Mouse (Mus musculus) limb, embryonic 13.5 days (tissue): Measurements from ENCODE around the gene Tnpo3. TPM values are rescaled to one million over a fixed set of nuclear protein-coding genes. Genes with fewer than 3 reads are reported as not detected.
"Not testable (repeated sequence)": the region's sequence is repeated elsewhere in the genome, so short reads cannot be mapped to it uniquely, and the experiment has no call there.

Experiments
- ATAC-seq: fragments of 200-750 bp; cut with Nextera tagmentation; 2 replicates; pipeline ENCODE4 v1.8.0; 2017; ENCODE audit warnings: low read depth, moderate number of reproducible peaks, moderate TSS enrichment; ENCODE audit not compliant: low FRiP score
- H3K27ac ChIP-seq: fragments of 300-500 bp; sonication (generic); 2 replicates; pipeline ENCODE4 v1.5.1; 2015; ENCODE audit warnings: inconsistent platforms, mild to moderate bottlenecking, moderate library complexity
- H3K27me3 ChIP-seq: fragments of 300-500 bp; sonication (generic); 2 replicates; pipeline ENCODE4 v1.6.1; 2015; ENCODE audit warnings: mild to moderate bottlenecking, inconsistent platforms
- H3K36me3 ChIP-seq: fragments of 300-500 bp; sonication (generic); 2 replicates; pipeline ENCODE4 v1.6.1; 2015; ENCODE audit warnings: inconsistent platforms, mild to moderate bottlenecking, moderate library complexity
- H3K4me1 ChIP-seq: fragments of 300-500 bp; sonication (generic); 2 replicates; pipeline ENCODE4 v1.6.1; 2015; ENCODE audit warnings: inconsistent platforms
- H3K4me2 ChIP-seq: fragments of 300-500 bp; sonication (generic); replicated peaks from 2 replicates; pipeline ENCODE4 v1.6.1; 2015; ENCODE audit warnings: inconsistent platforms, mild to moderate bottlenecking, moderate library complexity
- H3K4me3 ChIP-seq: fragments of 300-500 bp; sonication (generic); 2 replicates; pipeline ENCODE4 v1.5.1; 2015; ENCODE audit warnings: moderate library complexity, mild to moderate bottlenecking, inconsistent platforms
- H3K9ac ChIP-seq: fragments of 300-500 bp; sonication (generic); 2 replicates; pipeline ENCODE4 v1.6.1; 2015; ENCODE audit warnings: mild to moderate bottlenecking, inconsistent platforms
- H3K9me3 ChIP-seq: fragments of 300-500 bp; sonication (generic); 2 replicates; pipeline ENCODE4 v1.6.1; 2016; ENCODE audit warnings: inconsistent platforms
- WGBS: fragments of 180-500 bp; shearing (Covaris S2); methylation state at CpG from one replicate; pipeline ENCODE4 v1.1.7; 2015; 5-methylcytosine and 5-hydroxymethylcytosine counted together
- polyA plus RNA-seq: library from polyadenylated mRNA; unstranded; fragments of >200 nt; fragmentation: Nextera tagmentation; extraction: Ambion mirVana; gene quantifications from 2 replicates; pipeline ENCODE4 v1.2.1, GENCODE M21; 2015

Gene Tnpo3
- polyA plus RNA-seq, 1 experiment from 2014 or later: 98.8 TPM

DNA sequence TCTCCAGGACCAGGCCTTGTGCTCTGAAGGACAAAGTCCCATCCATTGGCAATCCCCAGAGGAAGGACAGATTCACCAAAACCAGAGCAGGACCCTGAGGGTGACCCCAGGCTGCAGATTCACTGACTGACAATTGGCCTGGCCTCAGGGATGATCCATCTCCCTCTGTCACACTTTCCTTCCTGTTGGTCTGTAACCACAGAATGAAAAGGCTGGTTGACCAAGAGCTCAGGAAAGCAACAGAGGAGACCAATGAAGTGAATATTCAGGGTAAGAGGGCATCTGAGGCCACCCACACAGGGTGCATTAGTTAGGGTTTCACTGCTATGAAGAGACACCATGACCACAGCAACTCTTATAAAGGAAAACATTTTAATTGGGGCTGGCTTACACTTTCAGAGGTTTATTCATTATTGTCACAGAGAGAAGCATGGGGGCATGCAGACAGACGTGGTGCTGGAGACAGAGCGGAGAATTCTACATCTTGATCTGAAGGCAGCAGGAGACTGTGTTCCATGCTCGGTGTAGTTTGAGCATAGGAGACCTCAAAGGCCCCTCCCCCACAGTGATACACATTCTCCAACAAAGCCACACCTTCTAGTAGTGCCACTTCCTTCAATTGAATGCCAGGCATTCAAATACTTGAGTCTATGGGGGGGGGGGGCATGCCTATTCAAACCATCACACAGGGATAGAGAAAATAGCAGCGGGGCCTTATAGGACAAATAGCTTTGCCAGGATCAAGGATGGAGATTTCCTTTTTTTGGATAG is 26.8 kb upstream of the Tnpo3 start:
- H3K4me2 ChIP-seq: no peak overlapping the region
- H3K27me3 ChIP-seq: peaks cover 30% of the 10 kb centered on the region
- H3K9ac ChIP-seq: no peak overlapping the region
- WGBS: 89% methylated on average over 4 of the region's 4 CpGs
- H3K4me1 ChIP-seq: peaks cover 5% of the 10 kb centered on the region; the same call in 1 of the 2 replicates
- H3K9me3 ChIP-seq: no peaks in the 10 kb centered on the region; the same call in 1 of the 2 replicates
- H3K36me3 ChIP-seq: no peaks in the 10 kb centered on the region
- no peak overlapping the region for H3K4me3 ChIP-seq
- H3K27ac ChIP-seq: no peak overlapping the region
- no peak for ATAC-seq

DNA sequence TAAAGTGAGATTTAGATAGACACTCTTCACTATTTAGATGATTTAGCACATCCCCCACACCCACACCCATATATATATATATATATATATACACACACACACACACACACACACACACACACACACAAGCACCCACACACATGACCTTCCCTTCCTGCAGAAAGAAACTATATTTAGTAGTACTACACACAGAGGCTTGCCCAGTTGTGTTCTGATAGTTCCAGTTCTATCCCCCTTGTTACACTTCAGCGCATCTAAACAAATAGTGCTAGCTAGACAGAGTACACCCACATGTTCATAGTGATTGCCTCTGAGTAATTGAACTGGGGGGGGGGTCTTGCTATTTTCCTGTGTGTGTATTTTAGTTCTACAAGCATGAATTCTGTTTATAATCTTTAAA is 24.9 kb upstream of the Tnpo3 start:
- 92% methylated on average over 1 of the region's 1 CpGs for WGBS
- Histone ChIP-seq H3K36me3 (no peaks in the 10 kb centered on the region), H3K4me3 (no peak overlapping the region), H3K4me1 (peaks cover 5% of the 10 kb centered on the region; the same call in 1 of the 2 replicates), H3K9me3 (no peaks in the 10 kb centered on the region; the same call in 1 of the 2 replicates), H3K27me3 (peaks cover 23% of the 10 kb centered on the region), H3K4me2 (no peak overlapping the region), H3K27ac (no peak overlapping the region), H3K9ac (no peak overlapping the region)
- ATAC-seq: no peak

DNA sequence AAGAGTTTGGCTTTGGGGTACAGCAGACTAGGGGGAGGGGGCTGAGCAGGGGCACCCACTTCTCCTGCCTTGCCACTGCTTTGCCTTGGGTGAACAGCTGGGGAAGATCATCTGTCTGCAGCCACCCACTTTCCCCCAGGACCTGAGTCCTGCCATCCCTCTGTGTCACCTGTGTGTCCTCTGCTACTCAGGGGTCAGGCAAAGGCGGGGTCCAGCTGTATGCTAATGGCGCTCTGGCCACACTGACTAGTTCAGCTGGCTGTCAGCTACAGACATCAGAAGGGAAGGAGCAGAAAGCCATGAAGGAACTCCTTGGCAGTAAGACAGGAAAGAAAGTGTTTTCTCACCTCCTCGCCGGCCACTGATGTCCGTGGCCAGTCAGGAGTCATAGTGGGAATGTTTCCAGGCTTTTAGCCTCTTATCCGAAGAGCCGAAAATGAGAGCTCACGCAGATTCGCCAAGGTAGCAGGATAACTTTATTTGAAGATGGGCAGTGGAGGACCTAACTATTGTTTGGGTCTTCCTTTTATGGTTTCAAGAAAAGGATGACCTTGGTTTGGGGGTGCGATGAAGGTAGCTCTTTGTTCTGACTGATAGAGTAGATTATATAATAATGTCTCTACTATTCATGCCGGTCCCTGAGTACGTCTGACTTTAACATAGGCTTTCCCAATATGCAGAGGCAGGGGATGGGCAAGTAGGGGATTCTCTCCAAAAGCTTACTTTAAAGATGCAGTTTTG is 23.0 kb upstream of the Tnpo3 start:
- Histone ChIP-seq H3K4me2 (peak overlapping the region; percentile 10; the same call in 1 of the 2 replicates), H3K27me3 (peaks cover 17% of the 10 kb centered on the region; the same call in 1 of the 2 replicates), H3K9ac (no peak overlapping the region), H3K36me3 (no peaks in the 10 kb centered on the region), H3K27ac (no peak overlapping the region), H3K9me3 (no peaks in the 10 kb centered on the region; the same call in 1 of the 2 replicates), H3K4me1 (peaks cover 5% of the 10 kb centered on the region; the same call in 1 of the 2 replicates), H3K4me3 (no peak overlapping the region)
- no peak for ATAC-seq
- whole genome bisulfite sequencing: 45% methylated on average over 12 of the region's 12 CpGs

DNA sequence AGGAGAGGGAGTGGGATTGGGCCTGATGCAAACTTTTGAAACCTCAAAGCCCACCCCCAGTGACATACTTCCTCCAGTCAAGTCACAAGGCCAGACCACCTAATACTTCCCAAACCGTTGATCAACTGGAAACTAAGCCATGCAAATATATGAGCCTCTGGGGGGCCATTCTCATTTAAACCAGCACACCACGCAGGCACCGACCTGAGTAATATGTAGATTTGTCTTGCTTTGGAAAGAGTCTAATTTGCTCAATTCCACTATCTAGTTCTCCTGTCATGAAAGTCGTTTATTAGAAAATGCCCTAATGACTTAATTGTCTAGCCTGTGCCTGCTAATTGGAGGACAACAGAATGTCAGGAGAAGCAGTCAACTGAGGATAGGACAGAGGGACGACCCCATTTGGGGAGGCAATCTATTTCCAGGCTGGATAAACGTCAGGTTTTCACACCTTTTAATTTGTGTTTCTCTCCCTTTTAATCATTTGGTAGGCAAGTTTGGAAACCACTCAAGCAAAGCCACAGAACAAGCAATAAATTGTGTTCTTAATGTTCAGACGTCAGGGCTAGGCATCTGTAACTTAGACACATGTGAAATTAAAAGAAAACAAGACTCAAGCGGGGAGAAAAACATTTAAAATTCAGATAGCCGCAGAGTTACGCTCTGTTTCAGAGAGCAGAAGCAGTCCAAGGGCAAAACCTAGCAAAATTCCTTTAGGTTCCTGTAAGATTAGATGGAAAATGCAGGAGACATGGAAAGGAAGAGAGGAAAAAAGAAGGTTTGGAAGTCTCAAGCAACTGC is 22.3 kb upstream of the Tnpo3 start:
- peaks cover 17% of the 10 kb centered on the region; the same call in 1 of the 2 replicates for H3K27me3 ChIP-seq
- no peaks in the 10 kb centered on the region for H3K36me3 ChIP-seq
- peak overlapping the region; percentile 10; the same call in 1 of the 2 replicates for H3K4me2 ChIP-seq
- no peak for ATAC-seq
- peaks cover 5% of the 10 kb centered on the region; the same call in 1 of the 2 replicates for H3K4me1 ChIP-seq
- no peak overlapping the region for H3K9ac ChIP-seq
- no peaks in the 10 kb centered on the region for H3K9me3 ChIP-seq
- no peak overlapping the region for H3K27ac ChIP-seq
- H3K4me3 ChIP-seq: no peak overlapping the region
- WGBS: 17% methylated on average over 10 of the region's 10 CpGs

DNA sequence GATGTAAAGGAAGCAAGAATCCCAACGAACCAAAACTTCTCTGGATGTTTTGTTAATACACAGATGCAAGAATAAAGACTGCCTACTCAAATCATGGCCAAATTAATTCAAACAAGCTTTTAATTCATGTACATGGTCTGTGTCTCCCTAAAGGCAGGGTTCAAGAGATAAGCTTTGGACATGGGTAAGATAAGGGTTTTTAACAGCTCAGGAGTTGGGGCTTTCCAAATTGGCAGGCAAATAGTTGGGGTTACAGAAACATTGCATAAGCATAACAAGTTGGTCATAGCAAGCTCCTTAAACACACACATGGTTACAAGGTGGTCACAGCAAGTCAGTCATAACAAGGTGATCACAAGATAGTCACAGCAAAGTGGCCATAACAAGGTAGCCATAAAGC is 20.5 kb upstream of the Tnpo3 start:
- Histone ChIP-seq H3K36me3 (no peaks in the 10 kb centered on the region), H3K9me3 (no peaks in the 10 kb centered on the region), H3K4me1 (peaks cover 5% of the 10 kb centered on the region; the same call in 1 of the 2 replicates), H3K4me3 (no peak overlapping the region), H3K27me3 (peaks cover 17% of the 10 kb centered on the region; the same call in 1 of the 2 replicates), H3K27ac (no peak overlapping the region), H3K9ac (no peak overlapping the region), H3K4me2 (no peak overlapping the region)
- WGBS: 79% methylated on average over 1 of the region's 1 CpGs
- no peak for ATAC-seq

DNA sequence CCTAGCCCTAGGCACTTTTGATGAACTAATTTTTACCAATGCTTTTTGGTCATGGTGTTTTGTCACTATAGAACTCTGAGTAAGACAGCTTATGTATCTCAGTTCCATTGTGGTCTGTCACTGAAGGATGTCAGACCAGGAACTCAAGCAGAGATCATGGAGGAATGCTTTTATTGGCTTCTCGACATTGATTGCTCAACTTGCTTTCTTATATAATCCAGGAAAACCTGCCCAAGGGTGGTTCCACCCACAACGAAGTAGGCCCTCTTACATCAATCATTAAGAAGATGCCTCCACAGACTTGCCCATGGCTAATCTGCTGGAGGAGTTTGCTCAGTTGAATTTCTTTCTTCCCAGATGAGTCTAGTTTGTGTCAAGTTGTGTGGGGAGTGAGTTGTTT is 18.1 kb upstream of the Tnpo3 start:
- WGBS: 78% methylated on average over 2 of the region's 2 CpGs
- Histone ChIP-seq H3K4me1 (peaks cover 4% of the 10 kb centered on the region; the same call in 1 of the 2 replicates), H3K4me3 (no peak overlapping the region), H3K9me3 (no peaks in the 10 kb centered on the region), H3K27me3 (peaks cover 6% of the 10 kb centered on the region; the same call in 1 of the 2 replicates), H3K27ac (no peak overlapping the region), H3K9ac (no peak overlapping the region), H3K4me2 (no peak overlapping the region), H3K36me3 (no peaks in the 10 kb centered on the region)
- no peak for ATAC-seq

DNA sequence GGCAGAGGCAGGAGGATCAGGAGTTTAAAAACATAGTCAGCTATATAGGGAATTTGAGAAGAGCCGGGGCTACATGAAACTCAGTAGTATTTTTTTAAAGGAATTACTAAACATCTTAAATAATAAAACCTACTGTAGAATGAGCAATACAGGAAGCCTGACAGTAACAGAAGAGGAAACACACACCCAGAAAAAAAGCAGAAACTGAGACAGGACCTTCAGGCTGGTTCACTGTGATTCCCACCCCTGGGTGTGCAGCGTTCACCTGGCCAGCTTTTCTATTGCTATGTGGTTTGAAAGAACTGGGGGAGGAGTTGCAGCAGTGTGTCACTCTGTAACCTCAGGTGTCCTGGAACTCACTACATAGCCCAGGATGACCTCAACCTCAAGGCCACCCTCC is 14.2 kb upstream of the Tnpo3 start:
- Histone ChIP-seq H3K4me3 (no peak overlapping the region), H3K4me1 (no peaks in the 10 kb centered on the region), H3K4me2 (no peak overlapping the region), H3K9ac (no peak overlapping the region), H3K36me3 (no peaks in the 10 kb centered on the region), H3K27ac (no peak overlapping the region), H3K27me3 (no peaks in the 10 kb centered on the region), H3K9me3 (peaks cover 5% of the 10 kb centered on the region; the same call in 1 of the 2 replicates)
- ATAC-seq: no peak
- WGBS: 95% methylated on average over 2 of the region's 2 CpGs

DNA sequence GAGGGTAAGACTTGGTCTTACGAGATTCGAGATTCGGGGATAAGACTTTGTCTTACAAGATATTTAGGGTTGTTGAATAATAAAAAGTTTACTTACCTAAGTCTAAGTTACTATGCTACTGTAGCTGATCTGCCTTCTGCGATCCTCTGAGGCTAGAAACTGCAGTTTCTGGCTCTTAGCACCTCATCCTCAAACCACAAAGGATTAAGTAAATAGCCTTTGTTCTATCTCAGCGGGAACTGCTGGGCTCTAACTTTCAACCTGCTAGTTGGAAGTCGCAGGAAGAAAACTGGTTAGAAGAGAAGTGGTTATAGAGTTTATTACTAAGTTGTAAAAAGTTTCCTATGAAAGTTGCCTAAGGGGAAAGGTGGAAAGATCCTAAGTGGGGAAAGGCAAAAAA is 12.6 kb upstream of the Tnpo3 start:
- H3K9me3 ChIP-seq: peaks cover 5% of the 10 kb centered on the region; the same call in 1 of the 2 replicates
- WGBS: 47% methylated on average over 6 of the region's 6 CpGs
- H3K36me3 ChIP-seq: no peaks in the 10 kb centered on the region
- H3K4me2 ChIP-seq: no peak overlapping the region
- H3K4me3 ChIP-seq: no peak overlapping the region
- no peaks in the 10 kb centered on the region for H3K27me3 ChIP-seq
- no peak overlapping the region for H3K27ac ChIP-seq
- H3K9ac ChIP-seq: no peak overlapping the region
- no peaks in the 10 kb centered on the region for H3K4me1 ChIP-seq
- no peak for ATAC-seq

DNA sequence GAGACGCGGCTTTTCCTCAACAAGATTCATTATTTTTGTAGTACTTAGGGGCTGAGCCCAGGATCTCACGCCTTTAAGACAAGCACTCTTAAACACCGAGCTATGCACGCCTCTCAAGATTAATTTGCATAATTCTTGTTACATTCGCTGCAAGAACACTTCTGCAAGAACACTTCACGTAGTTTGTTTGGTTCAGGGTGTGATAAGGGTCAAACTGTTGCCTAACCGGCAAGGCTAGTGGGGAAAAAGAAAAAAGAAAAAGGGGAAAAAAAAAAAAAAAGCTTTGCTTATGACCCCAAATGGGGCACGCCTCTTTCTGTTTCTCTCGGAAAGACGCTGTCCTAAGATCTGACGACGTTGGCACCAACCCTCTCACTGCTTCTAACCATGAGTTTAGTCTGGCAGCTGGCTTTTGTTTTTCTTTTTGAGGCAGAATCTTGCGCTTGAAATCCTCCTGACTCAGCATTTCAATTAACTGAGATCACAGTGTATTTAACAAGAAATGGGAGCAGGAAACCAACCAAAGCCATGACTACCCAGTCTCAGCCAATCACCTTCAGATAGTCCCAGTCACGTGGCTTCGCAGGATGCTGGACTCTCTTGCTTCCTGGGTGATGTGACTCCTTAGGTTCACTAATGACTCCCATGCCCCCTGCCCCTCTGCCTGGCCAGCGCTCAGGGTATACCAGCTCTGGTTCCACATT is 11.3 kb upstream of the Tnpo3 start:
- peaks cover 5% of the 10 kb centered on the region; the same call in 1 of the 2 replicates for H3K9me3 ChIP-seq
- H3K9ac ChIP-seq: no peak overlapping the region
- ATAC-seq: no peak
- H3K27me3 ChIP-seq: no peaks in the 10 kb centered on the region
- H3K27ac ChIP-seq: no peak overlapping the region
- H3K4me2 ChIP-seq: no peak overlapping the region
- H3K36me3 ChIP-seq: no peaks in the 10 kb centered on the region
- H3K4me1 ChIP-seq: no peaks in the 10 kb centered on the region
- H3K4me3 ChIP-seq: no peak overlapping the region
- WGBS: 67% methylated on average over 17 of the region's 17 CpGs

DNA sequence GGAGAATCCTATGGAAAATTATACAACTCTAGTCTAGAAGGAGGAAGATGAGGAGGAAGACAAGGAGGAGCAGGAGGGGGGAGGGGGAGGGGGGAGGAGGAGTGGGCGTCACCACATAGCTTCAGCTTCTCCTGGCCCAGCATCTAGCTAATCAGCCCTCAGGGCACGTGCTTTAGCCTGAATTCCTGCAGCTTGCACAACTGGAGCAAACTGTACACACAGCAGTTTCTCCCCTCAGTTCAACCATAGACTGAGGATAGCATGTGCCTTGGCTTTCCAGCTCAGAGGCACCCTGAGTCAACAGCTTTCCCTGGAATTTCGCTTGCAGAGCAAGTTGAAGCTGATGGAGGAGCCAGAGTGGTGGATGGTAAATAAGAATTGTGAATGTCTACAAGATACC is 10.5 kb upstream of the Tnpo3 start:
- no peak overlapping the region for H3K9ac ChIP-seq
- 35% methylated on average over 3 of the region's 3 CpGs for WGBS
- no peaks in the 10 kb centered on the region for H3K4me1 ChIP-seq
- 0 out of 2 replicates have a peak, but pooled peaks cover 4% of the 10 kb centered on the region for H3K27me3 ChIP-seq
- ATAC-seq: no peak
- H3K9me3 ChIP-seq: peaks cover 5% of the 10 kb centered on the region; the same call in 1 of the 2 replicates
- H3K4me2 ChIP-seq: no peak overlapping the region
- no peaks in the 10 kb centered on the region for H3K36me3 ChIP-seq
- H3K27ac ChIP-seq: no peak overlapping the region
- no peak overlapping the region for H3K4me3 ChIP-seq

DNA sequence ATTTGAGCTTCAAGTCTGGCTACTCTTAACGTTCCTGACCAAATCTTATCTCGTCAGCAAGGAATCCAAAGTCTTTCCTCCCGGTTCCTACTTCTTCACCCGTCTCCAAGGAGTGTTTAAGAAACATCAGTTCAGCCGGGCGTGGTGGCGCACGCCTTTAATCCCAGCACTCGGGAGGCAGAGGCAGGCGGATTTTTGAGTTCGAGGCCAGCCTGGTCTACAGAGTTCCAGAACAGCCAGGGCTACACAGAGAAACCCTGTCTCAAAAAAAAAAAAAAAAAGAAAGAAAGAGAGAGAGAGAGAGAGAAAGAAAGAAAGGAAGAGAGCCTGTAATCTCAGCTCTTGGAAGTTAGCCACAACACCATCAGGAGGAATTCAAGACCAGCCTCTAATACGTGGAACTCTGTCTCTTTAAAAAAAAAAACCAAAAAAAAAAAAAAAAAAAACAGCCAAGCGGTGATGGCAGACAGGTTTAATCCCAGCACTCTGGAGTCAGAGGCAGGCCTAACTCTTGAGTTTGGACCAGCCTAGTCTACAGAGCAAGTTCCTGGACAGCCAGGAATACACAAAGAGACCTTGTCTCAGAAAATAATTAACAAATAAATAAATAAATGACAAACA is 443 bp upstream of the Tnpo3 start:
- H3K9ac ChIP-seq: peak overlapping the region; percentile 95
- H3K36me3 ChIP-seq, H3K27me3 ChIP-seq, ATAC-seq, H3K9me3 ChIP-seq, H3K27ac ChIP-seq: not testable (repeated sequence)
- H3K4me1 ChIP-seq: peaks cover 18% of the 10 kb centered on the region
- peak overlapping the region; percentile 99 for H3K4me3 ChIP-seq
- H3K4me2 ChIP-seq: peak overlapping the region; percentile 86
- WGBS: 24% methylated on average over 13 of the region's 13 CpGs
